Mouse (Mus musculus): ENCODE results near the gene 2310011J03Rik. TPM values are rescaled to one million over a fixed set of nuclear protein-coding genes. Genes with fewer than 3 reads are reported as not detected.
A peak's percentile ranks its signal among the peaks of the same experiment; 100 is the strongest.

The 2310011J03Rik gene
- polyA plus RNA-seq, 1 experiment from 2014 or later: 52.9 TPM

- no peak overlapping the region for H3K4me2 ChIP-seq (replicated peaks; ENCODE audit: low read depth, low read length)
- no peak overlapping the region for H3K4me3 ChIP-seq (ENCODE audit: low read length)
- ATAC-seq (ENCODE audit: low FRiP score, low TSS enrichment): no peak
- H3K36me3 ChIP-seq (ENCODE audit: insufficient read depth, low read length): no peaks in the 10 kb centered on the region
- H3K27ac ChIP-seq (ENCODE audit: low read length): no peak overlapping the region
- H3K27me3 ChIP-seq (ENCODE audit: insufficient read depth, low read length): peaks cover 60% of the 10 kb centered on the region
- peaks cover 13% of the 10 kb centered on the region; the same call in 1 of the 2 replicates for H3K4me1 ChIP-seq (ENCODE audit: insufficient read depth, low read length)
- H3K9ac ChIP-seq (replicated peaks; ENCODE audit: low read length): no peak overlapping the region
- no peaks in the 10 kb centered on the region for H3K9me3 ChIP-seq (ENCODE audit: low read length)
- WGBS: 86% methylated on average over 16 of the region's 16 CpGs
Measured at GRCm38 (mm10) chr10:80311560-80311959, 8.8 kb downstream of the 2310011J03Rik start.

GRCm38 (mm10) chr10:80304862-80305261 is 15.5 kb downstream of the 2310011J03Rik start:
- H3K4me3 ChIP-seq (ENCODE audit: low read length): peak overlapping the region; percentile 35
- H3K27me3 ChIP-seq (ENCODE audit: insufficient read depth, low read length): peaks cover 48% of the 10 kb centered on the region
- peak overlapping the region; percentile 48 for H3K4me2 ChIP-seq (replicated peaks; ENCODE audit: low read depth, low read length)
- 9% methylated on average over 25 of the region's 25 CpGs for WGBS
- peak overlapping the region; percentile 31; the same call in 1 of the 2 replicates for H3K9ac ChIP-seq (replicated peaks; ENCODE audit: low read length)
- no peaks in the 10 kb centered on the region for H3K36me3 ChIP-seq (ENCODE audit: insufficient read depth, low read length)
- no peak for ATAC-seq (ENCODE audit: low FRiP score, low TSS enrichment)
- no peak overlapping the region for H3K27ac ChIP-seq (ENCODE audit: low read length)
- H3K4me1 ChIP-seq (ENCODE audit: insufficient read depth, low read length): peaks cover 15% of the 10 kb centered on the region
- H3K9me3 ChIP-seq (ENCODE audit: low read length): no peaks in the 10 kb centered on the region

- Histone ChIP-seq H3K4me2 (replicated peaks; ENCODE audit: low read depth, low read length) (peak overlapping the region; percentile 48), H3K27me3 (ENCODE audit: insufficient read depth, low read length) (peaks cover 50% of the 10 kb centered on the region), H3K9ac (replicated peaks; ENCODE audit: low read length) (peak overlapping the region; percentile 31; the same call in 1 of the 2 replicates)
Measured at GRCm38 (mm10) chr10:80304458-80304857, 15.9 kb downstream of the 2310011J03Rik start.

GRCm38 (mm10) chr10:80302471-80302881 is 17.9 kb downstream of the 2310011J03Rik start:
- H3K4me3 ChIP-seq (ENCODE audit: low read length): no peak overlapping the region
- peaks cover 67% of the 10 kb centered on the region for H3K27me3 ChIP-seq (ENCODE audit: insufficient read depth, low read length)
- peak overlapping the region; percentile 23; the same call in 1 of the 2 replicates for H3K4me2 ChIP-seq (replicated peaks; ENCODE audit: low read depth, low read length)
- no peaks in the 10 kb centered on the region for H3K9me3 ChIP-seq (ENCODE audit: low read length)
- peak; percentile 57 for ATAC-seq (ENCODE audit: low FRiP score, low TSS enrichment)
- no peak overlapping the region; the same call in 1 of the 2 replicates for H3K27ac ChIP-seq (ENCODE audit: low read length)
- H3K9ac ChIP-seq (replicated peaks; ENCODE audit: low read length): no peak overlapping the region
- no peaks in the 10 kb centered on the region for H3K36me3 ChIP-seq (ENCODE audit: insufficient read depth, low read length)
- H3K4me1 ChIP-seq (ENCODE audit: insufficient read depth, low read length): peaks cover 15% of the 10 kb centered on the region
- 16% methylated on average over 9 of the region's 9 CpGs for WGBS

More at GRCm38 (mm10) chr10:80304458-80304857, 15.9 kb downstream of the 2310011J03Rik start:
- Histone ChIP-seq H3K36me3 (ENCODE audit: insufficient read depth, low read length) (no peaks in the 10 kb centered on the region), H3K27ac (ENCODE audit: low read length) (no peak overlapping the region), H3K4me3 (ENCODE audit: low read length) (peak overlapping the region; percentile 35), H3K4me1 (ENCODE audit: insufficient read depth, low read length) (peaks cover 15% of the 10 kb centered on the region), H3K9me3 (ENCODE audit: low read length) (no peaks in the 10 kb centered on the region)
- 21% methylated on average over 12 of the region's 12 CpGs for WGBS
- no peak for ATAC-seq (ENCODE audit: low FRiP score, low TSS enrichment)

- Histone ChIP-seq H3K4me1 (ENCODE audit: insufficient read depth, low read length) (peaks cover 15% of the 10 kb centered on the region), H3K9me3 (ENCODE audit: low read length) (no peaks in the 10 kb centered on the region), H3K27ac (ENCODE audit: low read length) (no peak overlapping the region), H3K9ac (replicated peaks; ENCODE audit: low read length) (no peak overlapping the region), H3K4me2 (replicated peaks; ENCODE audit: low read depth, low read length) (peak overlapping the region; percentile 23; the same call in 1 of the 2 replicates), H3K36me3 (ENCODE audit: insufficient read depth, low read length) (no peaks in the 10 kb centered on the region), H3K4me3 (ENCODE audit: low read length) (no peak overlapping the region), H3K27me3 (ENCODE audit: insufficient read depth, low read length) (peaks cover 68% of the 10 kb centered on the region)
- ATAC-seq (ENCODE audit: low FRiP score, low TSS enrichment): no peak
- WGBS: 51% methylated on average over 5 of the region's 5 CpGs
Measured at GRCm38 (mm10) chr10:80302082-80302355, 18.3 kb downstream of the 2310011J03Rik start.

GRCm38 (mm10) chr10:80301256-80302081 is 18.9 kb downstream of the 2310011J03Rik start:
- H3K27ac ChIP-seq (ENCODE audit: low read length): no peak overlapping the region
- 78% methylated on average over 10 of the region's 10 CpGs for WGBS
- peaks cover 72% of the 10 kb centered on the region for H3K27me3 ChIP-seq (ENCODE audit: insufficient read depth, low read length)

GRCm38 (mm10) chr10:80300672-80301181 is 19.6 kb downstream of the 2310011J03Rik start:
- no peaks in the 10 kb centered on the region for H3K9me3 ChIP-seq (ENCODE audit: low read length)
- no peak overlapping the region for H3K4me3 ChIP-seq (ENCODE audit: low read length)
- H3K27me3 ChIP-seq (ENCODE audit: insufficient read depth, low read length): peaks cover 68% of the 10 kb centered on the region
- peaks cover 20% of the 10 kb centered on the region for H3K4me1 ChIP-seq (ENCODE audit: insufficient read depth, low read length)
- ATAC-seq (ENCODE audit: low FRiP score, low TSS enrichment): no peak
- H3K36me3 ChIP-seq (ENCODE audit: insufficient read depth, low read length): no peaks in the 10 kb centered on the region
- no peak overlapping the region for H3K9ac ChIP-seq (replicated peaks; ENCODE audit: low read length)
- WGBS: 27% methylated on average over 11 of the region's 11 CpGs
- H3K27ac ChIP-seq (ENCODE audit: low read length): no peak overlapping the region
- H3K4me2 ChIP-seq (replicated peaks; ENCODE audit: low read depth, low read length): no peak overlapping the region

More at GRCm38 (mm10) chr10:80301256-80302081, 18.9 kb downstream of the 2310011J03Rik start:
- Histone ChIP-seq H3K4me2 (replicated peaks; ENCODE audit: low read depth, low read length) (no peak overlapping the region), H3K9me3 (ENCODE audit: low read length) (no peaks in the 10 kb centered on the region), H3K9ac (replicated peaks; ENCODE audit: low read length) (no peak overlapping the region), H3K36me3 (ENCODE audit: insufficient read depth, low read length) (no peaks in the 10 kb centered on the region), H3K4me3 (ENCODE audit: low read length) (no peak overlapping the region), H3K4me1 (ENCODE audit: insufficient read depth, low read length) (peaks cover 15% of the 10 kb centered on the region)
- no peak for ATAC-seq (ENCODE audit: low FRiP score, low TSS enrichment)

GRCm38 (mm10) chr10:80299824-80300223 is 20.5 kb downstream of the 2310011J03Rik start:
- Histone ChIP-seq H3K4me1 (ENCODE audit: insufficient read depth, low read length) (peaks cover 17% of the 10 kb centered on the region), H3K27me3 (ENCODE audit: insufficient read depth, low read length) (peaks cover 60% of the 10 kb centered on the region), H3K36me3 (ENCODE audit: insufficient read depth, low read length) (peaks cover under 1% of the 10 kb centered on the region), H3K4me2 (replicated peaks; ENCODE audit: low read depth, low read length) (no peak overlapping the region), H3K27ac (ENCODE audit: low read length) (no peak overlapping the region), H3K4me3 (ENCODE audit: low read length) (no peak overlapping the region), H3K9me3 (ENCODE audit: low read length) (no peaks in the 10 kb centered on the region), H3K9ac (replicated peaks; ENCODE audit: low read length) (no peak overlapping the region)
- no peak for ATAC-seq (ENCODE audit: low FRiP score, low TSS enrichment)
- 45% methylated on average over 10 of the region's 10 CpGs for WGBS

- peak overlapping the region; percentile 4; the same call in 1 of the 2 replicates for H3K4me2 ChIP-seq (replicated peaks; ENCODE audit: low read depth, low read length)
- H3K36me3 ChIP-seq (ENCODE audit: insufficient read depth, low read length): peaks cover 6% of the 10 kb centered on the region
- H3K9me3 ChIP-seq (ENCODE audit: low read length): no peaks in the 10 kb centered on the region
- H3K4me3 ChIP-seq (ENCODE audit: low read length): no peak overlapping the region; the same call in 1 of the 2 replicates
- no peak overlapping the region for H3K27ac ChIP-seq (ENCODE audit: low read length)
- peaks cover 13% of the 10 kb centered on the region for H3K4me1 ChIP-seq (ENCODE audit: insufficient read depth, low read length)
- H3K27me3 ChIP-seq (ENCODE audit: insufficient read depth, low read length): peaks cover 54% of the 10 kb centered on the region
- 6% methylated on average over 15 of the region's 15 CpGs for WGBS
- no peak overlapping the region for H3K9ac ChIP-seq (replicated peaks; ENCODE audit: low read length)
- ATAC-seq (ENCODE audit: low FRiP score, low TSS enrichment): no peak
Measured at GRCm38 (mm10) chr10:80299301-80299700, 21.0 kb downstream of the 2310011J03Rik start.

Measured in kidney, embryonic 16.5 days (tissue).